In genomic region chr7:139200108-139200507, GRCm38 (mm10) we compare ENCODE assay signal across 9 mouse cellular contexts. TPM values are rescaled to one million over a fixed set of nuclear protein-coding genes. Genes with fewer than 3 reads are reported as not detected.
DNase-seq lines count a peak whose midpoint lies in the region; ATAC-seq and TF ChIP-seq lines count a peak whose summit lies in the region.
"Had no signal": no experiment of that assay in that cellular context is flagged by ENCODE, and none has a peak within 500 bp of the region (broad histone marks: within the 10 kb centered on the region; RNA-seq: fewer than 3 reads in every experiment).

No protein-coding gene starts in this region.

- 30% methylated on average over 7 of the region's 7 CpGs for WGBS in heart, embryonic 10.5 days

- DNase-seq in Muller cell, postnatal 12 days (ENCODE audit: inconsistent ontology term): peak; percentile 41
- peak; percentile 80 for DNase-seq in heart, embryonic 10.5 days (ENCODE audit: low spot score)
- peak; percentile 56 to 86 for DNase-seq in layer of hippocampus, adult 18-20 months (ENCODE audit: low spot score in 2 of 2)
- peak; percentile 65 for DNase-seq in right cerebral cortex, postnatal 4 days
- no peak for DNase-seq in thymus, postnatal 4 days

- no peak overlapping the region for H3ac ChIP-seq in C2C12 (ENCODE audit: control insufficient read depth, insufficient read length, low read depth)

- peaks cover 5% of the 10 kb centered on the region for H3K27me3 ChIP-seq in C2C12 (ENCODE audit: control insufficient read depth, insufficient read depth, insufficient read length)
- peaks cover 8% of the 10 kb centered on the region; the same call in 1 of the 2 replicates for H3K27me3 ChIP-seq in heart, embryonic 10.5 days (ENCODE audit: insufficient read depth, poor library complexity, severe bottlenecking)

- peak; percentile 39; the same call in 1 of the 2 replicates for ATAC-seq in common myeloid progenitor, adult 5-6 weeks (replicated peaks; ENCODE audit: low read depth, poor library complexity, severe bottlenecking)
- peak; percentile 60 for ATAC-seq in megakaryocyte, adult 5-6 weeks (ENCODE audit: poor library complexity, severe bottlenecking)

- no peak overlapping the region for H3K4me3 ChIP-seq in C2C12 (ENCODE audit: insufficient read depth, poor library complexity, severe bottlenecking)
- H3K4me3 ChIP-seq in heart, embryonic 10.5 days: no peak overlapping the region
- H3K4me3 ChIP-seq: megakaryocyte, embryonic 14.5 days had no signal

- H3K9me3 ChIP-seq in heart, embryonic 10.5 days: no peaks in the 10 kb centered on the region
- H3K9me3 ChIP-seq: megakaryocyte, embryonic 14.5 days had no signal

- TF ChIP-seq CTCF in C2C12 (IDR thresholded peaks at IDR 0.05; ENCODE audit: control insufficient read depth, insufficient read depth, insufficient read length): peak; percentile 51

- H3K27ac ChIP-seq in heart, embryonic 10.5 days: no peak overlapping the region

- no peaks in the 10 kb centered on the region for H3K79me3 ChIP-seq in C2C12 (ENCODE audit: low read depth)

- no peaks in the 10 kb centered on the region for H3K36me3 ChIP-seq in C2C12 (ENCODE audit: control insufficient read depth, insufficient read depth)
- H3K36me3 ChIP-seq in heart, embryonic 10.5 days: no peaks in the 10 kb centered on the region

- no peaks in the 10 kb centered on the region for H3K79me2 ChIP-seq in C2C12 (ENCODE audit: control insufficient read depth, insufficient read depth)

- H3K4me1 ChIP-seq in heart, embryonic 10.5 days: no peaks in the 10 kb centered on the region

TF ChIP-seq in C2C12, 6 proteins besides CTCF, POLR2A, EP300 and RAD21:
- TF ChIP-seq USF1 (IDR thresholded peaks at IDR 0.05; ENCODE audit: low read depth) (no peak), CEBPB (IDR thresholded peaks at IDR 0.05; ENCODE audit: low read depth) (no peak), MAX (IDR thresholded peaks at IDR 0.05) (no peak), MYOG (IDR thresholded peaks at IDR 0.05; ENCODE audit: control insufficient read depth, extremely low read depth, insufficient read length) (no peak), FOSL1 (IDR thresholded peaks at IDR 0.05; ENCODE audit: insufficient read depth, low read length, poor library complexity, severe bottlenecking) (no peak), MYOD1 (IDR thresholded peaks at IDR 0.05; ENCODE audit: control insufficient read depth, insufficient read length, low read depth) (no peak)

RNA-seq across cellular contexts. Expression of gene Lrrc27, which starts 12.7 kb away (rescaled TPM):
- polyA plus RNA-seq in C2C12 (2012; fragmentation: generic; extraction: Trizol): 5.4 TPM
- 1.3 and 3.0 TPM in 2 replicates for total RNA-seq in common myeloid progenitor, adult 5-6 weeks (2017)
- 4.5 TPM in 2 replicates for polyA plus RNA-seq in heart, embryonic 10.5 days (2016; fragmentation: Nextera tagmentation; extraction: Ambion mirVana)
- 1 to 10 TPM; 6.1 to 6.4 TPM for total RNA-seq in layer of hippocampus, adult 18-20 months (2021)
- 1.3 and 3.4 TPM in 2 replicates for total RNA-seq in megakaryocyte, adult 5-6 weeks (2015)
- 0.81 and 3.2 TPM in 2 replicates for total RNA-seq in megakaryocyte, adult 5-6 weeks (2017)

RNA-seq across cellular contexts. Expression of gene Stk32c, which starts 13.0 kb away (rescaled TPM):
- polyA plus RNA-seq in C2C12 (2012; fragmentation: generic; extraction: Trizol): 2.6 TPM
- total RNA-seq in common myeloid progenitor, adult 5-6 weeks (2017): 0.92 TPM in 1 of 2 replicates, not detected in the other
- polyA plus RNA-seq in heart, embryonic 10.5 days (2016; fragmentation: Nextera tagmentation; extraction: Ambion mirVana): not detected in 2 replicates
- 100 to 1,000 TPM; 103 to 116 TPM for total RNA-seq in layer of hippocampus, adult 18-20 months (2021)
- 0.11 TPM in 1 of 2 replicates, not detected in the other for total RNA-seq in megakaryocyte, adult 5-6 weeks (2015)
- total RNA-seq in megakaryocyte, adult 5-6 weeks (2017): not detected in 2 replicates

RNA-seq across cellular contexts. Expression of gene Pwwp2b, which starts 48.2 kb away (rescaled TPM):
- polyA plus RNA-seq in C2C12 (2012; fragmentation: generic; extraction: Trizol): 15.8 TPM
- 3.8 TPM in 2 replicates for total RNA-seq in common myeloid progenitor, adult 5-6 weeks (2017)
- 10.5 and 11.1 TPM in 2 replicates for polyA plus RNA-seq in heart, embryonic 10.5 days (2016; fragmentation: Nextera tagmentation; extraction: Ambion mirVana)
- 10 to 100 TPM; 31.5 to 35.9 TPM for total RNA-seq in layer of hippocampus, adult 18-20 months (2021)
- total RNA-seq in megakaryocyte, adult 5-6 weeks (2015): 3.0 and 3.3 TPM in 2 replicates
- total RNA-seq in megakaryocyte, adult 5-6 weeks (2017): 1.8 and 2.6 TPM in 2 replicates

Comparison
In these comparisons a context has a peak if more than half of its experiments do, and no peak if none do; other contexts are left out.
1. RNA of gene Stk32c, which starts 13.0 kb away (total RNA-seq): 103 to 116 TPM in layer of hippocampus, adult 18-20 months; 0.92 TPM in common myeloid progenitor, adult 5-6 weeks and 0.11 TPM in megakaryocyte, adult 5-6 weeks; every median in the first group is over 10 times any median in the second.